Mouse (Mus musculus): ENCODE measurements around the gene Hspe1. TPM values are rescaled to one million over a fixed set of nuclear protein-coding genes. Genes with fewer than 3 reads are reported as not detected.
A peak's percentile ranks its signal among the peaks of the same experiment; 100 is the strongest.

Hspe1 gene
- polyA plus RNA-seq, 1 experiment = 436 TPM

GRCm38 (mm10) chr1:55082106-55082505, 5.8 kb upstream of the Hspe1 start:
- Histone ChIP-seq H3ac (ENCODE audit: control insufficient read depth, insufficient read length) (no peak overlapping the region), H3K4me3 (no peak overlapping the region), H3K79me2 (ENCODE audit: control insufficient read depth, insufficient read depth) (peaks cover 64% of the 10 kb centered on the region), H3K27me3 (ENCODE audit: control insufficient read depth, insufficient read depth, insufficient read length) (no peaks in the 10 kb centered on the region), H3K36me3 (ENCODE audit: control insufficient read depth, insufficient read depth) (peaks cover 80% of the 10 kb centered on the region), H3K4me2 (ENCODE audit: low read depth) (no peak overlapping the region)
- TF ChIP-seq E2F4 (IDR thresholded peaks at IDR 0.05; ENCODE audit: insufficient read depth) (no peak), MYOD1 (IDR thresholded peaks at IDR 0.05; ENCODE audit: control insufficient read depth in 1 of 3, insufficient read length in 2 of 3, low read depth in 2 of 3) (no peak), USF1 (IDR thresholded peaks at IDR 0.05; ENCODE audit: low read depth) (no peak), TCF12 (IDR thresholded peaks at IDR 0.05; ENCODE audit: insufficient read depth, poor library complexity, severe bottlenecking) (no peak), POLR2AphosphoS2 (IDR thresholded peaks at IDR 0.05; ENCODE audit: insufficient read length, low read depth) (no peak), REST (IDR thresholded peaks at IDR 0.05; ENCODE audit: insufficient read depth, insufficient read length) (no peak), MYOG (IDR thresholded peaks at IDR 0.05; ENCODE audit: control insufficient read depth in 1 of 3, insufficient read depth in 1 of 3, insufficient read length in 2 of 3, low read depth in 2 of 3) (no peak), TCF3 (IDR thresholded peaks at IDR 0.05; ENCODE audit: insufficient read length, low read depth) (no peak), POLR2A (IDR thresholded peaks at IDR 0.05; ENCODE audit: insufficient read length, low read depth) (no peak), SRF (IDR thresholded peaks at IDR 0.05; ENCODE audit: control insufficient read depth, insufficient read length, low read depth) (no peak), CEBPB (IDR thresholded peaks at IDR 0.05; ENCODE audit: insufficient read depth, poor library complexity, severe bottlenecking) (no peak), MAX (IDR thresholded peaks at IDR 0.05; ENCODE audit: low read depth) (no peak)

- Histone ChIP-seq H3K4me3 (peak overlapping the region; percentile 90), H3K4me2 (ENCODE audit: low read depth) (peak overlapping the region; percentile 76), H3K79me2 (ENCODE audit: control insufficient read depth, insufficient read depth) (peaks cover 82% of the 10 kb centered on the region), H3K27me3 (ENCODE audit: control insufficient read depth, insufficient read depth, insufficient read length) (no peaks in the 10 kb centered on the region), H3K36me3 (ENCODE audit: control insufficient read depth, insufficient read depth) (peaks cover 48% of the 10 kb centered on the region), H3ac (ENCODE audit: control insufficient read depth, insufficient read length) (no peak overlapping the region)
- TF ChIP-seq POLR2A (IDR thresholded peaks at IDR 0.05; ENCODE audit: insufficient read length, low read depth) = no peak
- TF ChIP-seq MYOD1 (IDR thresholded peaks at IDR 0.05; ENCODE audit: control insufficient read depth in 1 of 3, insufficient read length in 2 of 3, low read depth in 2 of 3) = no peak
- no peak for TF ChIP-seq TCF12 (IDR thresholded peaks at IDR 0.05; ENCODE audit: insufficient read depth, poor library complexity, severe bottlenecking)
- no peak for TF ChIP-seq POLR2AphosphoS2 (IDR thresholded peaks at IDR 0.05; ENCODE audit: insufficient read length, low read depth)
- no peak for TF ChIP-seq CEBPB (IDR thresholded peaks at IDR 0.05; ENCODE audit: insufficient read depth, poor library complexity, severe bottlenecking)
- TF ChIP-seq USF1 (IDR thresholded peaks at IDR 0.05; ENCODE audit: low read depth) = no peak
- TF ChIP-seq REST (IDR thresholded peaks at IDR 0.05; ENCODE audit: insufficient read depth, insufficient read length) = no peak
- TF ChIP-seq SRF (IDR thresholded peaks at IDR 0.05; ENCODE audit: control insufficient read depth, insufficient read length, low read depth) = no peak
- TF ChIP-seq TCF3 (IDR thresholded peaks at IDR 0.05; ENCODE audit: insufficient read length, low read depth) = no peak
- no peak for TF ChIP-seq MYOG (IDR thresholded peaks at IDR 0.05; ENCODE audit: control insufficient read depth in 1 of 3, insufficient read depth in 1 of 3, insufficient read length in 2 of 3, low read depth in 2 of 3)
- TF ChIP-seq MAX (IDR thresholded peaks at IDR 0.05; ENCODE audit: low read depth) = no peak
- no peak for TF ChIP-seq E2F4 (IDR thresholded peaks at IDR 0.05; ENCODE audit: insufficient read depth)
Measured at GRCm38 (mm10) chr1:55085781-55086366, 2.1 kb upstream of the Hspe1 start.

- Histone ChIP-seq H3K36me3 (ENCODE audit: control insufficient read depth, insufficient read depth) (peaks cover 46% of the 10 kb centered on the region), H3K4me2 (ENCODE audit: low read depth) (peak overlapping the region; percentile 76), H3K4me3 (peak overlapping the region; percentile 90), H3K27me3 (ENCODE audit: control insufficient read depth, insufficient read depth, insufficient read length) (no peaks in the 10 kb centered on the region), H3ac (ENCODE audit: control insufficient read depth, insufficient read length) (peak overlapping the region; percentile 84), H3K79me2 (ENCODE audit: control insufficient read depth, insufficient read depth) (peaks cover 74% of the 10 kb centered on the region)
- TF ChIP-seq MYOD1 (IDR thresholded peaks at IDR 0.05; ENCODE audit: control insufficient read depth in 1 of 3, insufficient read length in 2 of 3, low read depth in 2 of 3) = no peak
- no peak for TF ChIP-seq E2F4 (IDR thresholded peaks at IDR 0.05; ENCODE audit: insufficient read depth)
- TF ChIP-seq SRF (IDR thresholded peaks at IDR 0.05; ENCODE audit: control insufficient read depth, insufficient read length, low read depth) = no peak
- no peak for TF ChIP-seq CEBPB (IDR thresholded peaks at IDR 0.05; ENCODE audit: insufficient read depth, poor library complexity, severe bottlenecking)
- TF ChIP-seq MAX (IDR thresholded peaks at IDR 0.05; ENCODE audit: low read depth) = no peak
Measured at GRCm38 (mm10) chr1:55086868-55087400, 998 bp upstream of the Hspe1 start.

- peak overlapping the region; percentile 76 for H3K4me2 ChIP-seq (ENCODE audit: low read depth)
- H3K36me3 ChIP-seq (ENCODE audit: control insufficient read depth, insufficient read depth) = peaks cover 46% of the 10 kb centered on the region
- H3K4me3 ChIP-seq = peak overlapping the region; percentile 90
- peak; percentile 92 for TF ChIP-seq POLR2A (IDR thresholded peaks at IDR 0.05; ENCODE audit: insufficient read length, low read depth)
- peak; percentile 96 for TF ChIP-seq POLR2AphosphoS2 (IDR thresholded peaks at IDR 0.05; ENCODE audit: insufficient read length, low read depth)
- TF ChIP-seq MYOD1 (IDR thresholded peaks at IDR 0.05; ENCODE audit: control insufficient read depth in 1 of 3, insufficient read length in 2 of 3, low read depth in 2 of 3) = no peak
- peak; percentile 42 for TF ChIP-seq REST (IDR thresholded peaks at IDR 0.05; ENCODE audit: insufficient read depth, insufficient read length)
- H3K79me2 ChIP-seq (ENCODE audit: control insufficient read depth, insufficient read depth) = peaks cover 69% of the 10 kb centered on the region
- H3ac ChIP-seq (ENCODE audit: control insufficient read depth, insufficient read length) = peak overlapping the region; percentile 84
- H3K27me3 ChIP-seq (ENCODE audit: control insufficient read depth, insufficient read depth, insufficient read length) = no peaks in the 10 kb centered on the region
Measured at GRCm38 (mm10) chr1:55087401-55087904, 479 bp upstream of the Hspe1 start.
